Mouse (Mus musculus) small intestine, adult 2 months (tissue): Measurements from ENCODE around the gene Smg5.

ENCODE experiments used
- CTCF ChIP-seq: fragments of 200-500 bp; IDR thresholded peaks from 2 replicates; pipeline ENCODE4 v1.5.1; 2012; ENCODE audit warnings: low read depth, mild to moderate bottlenecking, control low read depth, inconsistent platforms, low read length, moderate library complexity, mixed read lengths; ENCODE audit not compliant: insufficient replicate concordance, insufficient read length; ENCODE audit errors: extremely low read depth
- POLR2A ChIP-seq: fragments of 200-500 bp; IDR thresholded peaks from 2 replicates; pipeline ENCODE4 v1.6.1; 2012; ENCODE audit warnings: low read depth, mild to moderate bottlenecking, control low read depth, inconsistent platforms, low read length, moderate library complexity

GRCm38 (mm10) chr3:88393776-88394375 is 57.8 kb downstream of the Smg5 start:
- TF ChIP-seq CTCF (no peak), POLR2A (no peak)
